24 mouse cellular contexts compared by ENCODE assay signal in genomic region chr4:95325861-95326260, GRCm38 (mm10).
"Had no signal": no experiment of that assay in that cellular context is flagged by ENCODE, and none has a peak within 500 bp of the region (broad histone marks: within the 10 kb centered on the region; RNA-seq: fewer than 3 reads in every experiment).

No protein-coding gene starts in this region.

- H3K36me3 ChIP-seq: heart, embryonic 13.5 days; heart, embryonic 15.5 days; hindbrain, embryonic 13.5 days; hindbrain, embryonic 15.5 days; limb, embryonic 13.5 days; limb, embryonic 15.5 days; liver, embryonic 12.5 days had no signal

- H3K27ac ChIP-seq: gastrocnemius, adult 2 months; heart, embryonic 13.5 days; heart, embryonic 15.5 days; hindbrain, embryonic 13.5 days; hindbrain, embryonic 15.5 days; hindbrain, postnatal 0 days; layer of hippocampus, adult 2 months; limb, embryonic 13.5 days; limb, embryonic 15.5 days; liver, embryonic 12.5 days had no signal

- H3K4me3 ChIP-seq: gastrocnemius, adult 2 months; heart, embryonic 13.5 days; heart, embryonic 15.5 days; hindbrain, embryonic 13.5 days; hindbrain, embryonic 15.5 days; layer of hippocampus, adult 2 months; limb, embryonic 13.5 days; limb, embryonic 15.5 days; liver, embryonic 12.5 days had no signal

- H3K4me2 ChIP-seq: heart, embryonic 11.5 days; heart, embryonic 13.5 days; heart, embryonic 15.5 days; hindbrain, embryonic 13.5 days; hindbrain, embryonic 15.5 days; limb, embryonic 13.5 days; limb, embryonic 15.5 days; liver, embryonic 12.5 days had no signal

- H3K4me1 ChIP-seq: heart, embryonic 13.5 days; heart, embryonic 15.5 days; hindbrain, embryonic 13.5 days; hindbrain, embryonic 15.5 days; limb, embryonic 13.5 days; limb, embryonic 15.5 days; liver, embryonic 12.5 days had no signal

- DNase-seq: gastrocnemius, adult 2 months; gastrocnemius, postnatal 10 days; gastrocnemius, postnatal 25 days; heart, adult 18-20 months; heart, postnatal 14 days; heart, postnatal 36 days; kidney, adult 18-20 months; kidney, adult 8-10 months; kidney, postnatal 10 days; kidney, postnatal 25 days; kidney, postnatal 4 days; layer of hippocampus, postnatal 36 days; left cerebral cortex, postnatal 4 days had no signal

- H3K27me3 ChIP-seq: heart, embryonic 13.5 days; heart, embryonic 15.5 days; hindbrain, embryonic 13.5 days; hindbrain, embryonic 15.5 days; limb, embryonic 13.5 days; limb, embryonic 15.5 days; liver, embryonic 12.5 days had no signal

- H3K9ac ChIP-seq: heart, embryonic 13.5 days; heart, embryonic 15.5 days; hindbrain, embryonic 13.5 days; hindbrain, embryonic 15.5 days; limb, embryonic 13.5 days; limb, embryonic 15.5 days; liver, embryonic 12.5 days had no signal

- H3K9me3 ChIP-seq: heart, embryonic 13.5 days; heart, embryonic 15.5 days; limb, embryonic 13.5 days; limb, embryonic 15.5 days; liver, embryonic 12.5 days had no signal

- ATAC-seq: hindbrain, postnatal 0 days; intestine, embryonic 16.5 days; liver, embryonic 12.5 days had no signal
